Mouse (Mus musculus) urinary bladder, postnatal 25 days (tissue): Measurements from ENCODE around the gene Cyp4f18.
"Not testable (repeated sequence)": the region's sequence is repeated elsewhere in the genome, so short reads cannot be mapped to it uniquely, and the experiment has no call there.

Experiments used
- DNase-seq: peaks from one replicate; pipeline ENCODE4 v3.0.0; 2022; ENCODE audit warnings: low spot score

Cyp4f18 gene

GRCm38 (mm10) chr8:71974211-71974610 lies 35.2 kb downstream of the Cyp4f18 start:
- no peak for DNase-seq

DNA sequence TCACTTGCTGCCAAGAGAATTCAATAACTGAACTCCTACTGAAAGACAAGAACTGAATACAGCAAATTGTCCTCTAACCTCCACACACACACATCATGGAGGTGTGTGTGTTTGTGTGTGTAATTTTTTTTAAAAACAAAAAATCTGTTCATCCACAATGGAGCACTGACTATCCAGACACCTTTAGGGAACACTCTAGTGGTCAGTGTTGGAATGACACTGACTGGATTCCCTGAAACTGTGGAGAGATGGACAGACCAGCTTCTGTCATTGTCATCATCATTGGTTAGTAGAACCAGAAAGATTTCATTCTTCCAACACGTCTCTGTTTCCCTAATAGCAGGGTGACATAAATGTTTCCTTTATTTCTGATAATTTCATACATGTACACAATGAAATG lies 37.5 kb downstream of the Cyp4f18 start:
- no peak for DNase-seq

DNA sequence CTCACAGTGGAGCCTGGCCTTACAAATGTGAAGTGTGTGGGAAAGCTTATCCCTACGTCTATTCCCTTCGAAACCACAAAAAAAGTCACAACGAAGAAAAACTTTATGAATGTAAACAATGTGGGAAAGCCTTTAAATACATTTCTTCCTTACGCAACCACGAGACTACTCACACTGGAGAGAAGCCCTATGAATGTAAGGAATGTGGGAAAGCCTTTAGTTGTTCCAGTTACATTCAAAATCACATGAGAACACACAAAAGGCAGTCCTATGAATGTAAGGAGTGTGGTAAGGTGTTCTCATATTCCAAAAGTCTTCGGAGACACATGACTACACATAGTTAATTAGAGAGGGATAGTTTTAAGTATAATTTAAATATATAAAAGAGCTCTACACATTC lies 40.8 kb downstream of the Cyp4f18 start:
- no peak for DNase-seq

DNA sequence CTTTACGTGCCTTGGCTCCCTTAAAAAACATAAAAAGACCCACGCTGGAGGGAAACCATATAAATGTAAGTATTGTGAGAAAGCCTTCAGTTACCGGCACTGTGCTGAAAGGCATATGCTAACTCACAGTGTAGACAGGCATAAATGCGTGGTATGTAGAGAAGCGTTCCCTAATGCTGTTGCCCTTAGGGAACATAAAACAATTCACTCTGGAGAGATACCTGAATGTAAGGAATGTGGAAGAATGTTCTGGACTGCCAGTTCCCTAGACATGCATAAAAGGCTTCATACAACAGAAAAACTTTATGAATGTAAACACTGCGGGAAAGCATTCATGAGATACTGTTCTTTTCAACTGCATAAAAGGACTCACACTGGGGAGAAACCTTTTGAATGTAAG lies 41.3 kb downstream of the Cyp4f18 start:
- DNase-seq = no peak

DNA sequence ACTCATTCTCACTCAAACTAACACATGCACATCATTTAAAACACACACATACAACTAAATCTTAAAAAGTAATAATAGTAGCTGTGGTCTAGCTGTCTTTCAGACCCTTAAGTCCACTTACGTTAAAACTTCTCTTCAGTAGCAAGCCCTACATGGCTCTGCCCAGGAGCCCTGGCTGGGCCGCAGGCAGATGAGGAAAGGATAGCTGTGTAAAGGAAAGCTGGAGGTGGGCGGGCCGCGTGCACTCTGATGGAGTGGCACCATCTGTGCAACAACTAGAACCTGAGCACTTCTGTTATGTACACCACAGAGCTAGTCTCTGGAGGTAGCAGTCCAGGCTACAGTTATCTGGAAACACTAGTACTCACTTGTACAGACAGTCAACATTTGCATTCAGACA lies 42.2 kb downstream of the Cyp4f18 start:
- no peak for DNase-seq

GRCm38 (mm10) chr8:71966411-71966810 lies 43.0 kb downstream of the Cyp4f18 start:
- no peak for DNase-seq

GRCm38 (mm10) chr8:71965166-71965565 lies 44.3 kb downstream of the Cyp4f18 start:
- DNase-seq = no peak

DNA sequence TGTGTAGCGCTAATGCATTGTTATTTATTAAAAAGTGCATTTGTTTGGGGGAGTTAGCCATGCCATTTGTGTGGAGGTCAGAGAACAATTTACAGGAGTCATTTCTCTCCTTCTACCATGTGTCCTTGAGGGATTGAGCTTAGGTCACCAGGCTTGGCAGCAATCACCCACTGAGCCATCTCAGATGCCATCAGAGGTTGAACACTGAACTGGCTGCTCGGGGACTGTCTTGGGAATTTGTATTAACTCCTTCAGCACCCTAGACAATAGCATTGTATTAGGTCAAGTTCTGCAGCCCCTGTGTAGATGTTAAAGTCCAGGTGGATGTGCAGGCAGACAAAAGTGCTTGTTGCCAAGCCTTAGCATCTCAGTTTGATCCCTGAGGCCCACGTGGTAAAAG lies 45.4 kb downstream of the Cyp4f18 start:
- no peak for DNase-seq

DNA sequence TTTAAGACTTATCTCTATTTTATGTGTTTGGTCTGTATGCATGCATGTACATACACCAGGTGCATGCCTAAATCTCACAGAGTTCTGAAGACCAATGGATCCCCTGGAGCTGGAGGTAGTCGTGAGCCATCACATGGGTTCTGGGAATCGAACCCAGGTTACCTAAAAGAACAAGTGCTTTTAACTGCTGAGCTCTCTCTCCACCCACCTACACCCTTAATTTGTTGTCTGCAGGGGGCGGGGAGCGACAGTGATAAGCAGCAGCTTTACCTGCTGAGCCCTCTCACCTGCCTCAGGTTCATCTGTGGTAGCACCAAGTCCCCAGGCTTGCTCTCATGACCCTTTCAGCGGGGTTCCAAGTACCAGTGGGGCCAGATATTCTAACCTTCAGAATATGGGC lies 47.6 kb downstream of the Cyp4f18 start:
- DNase-seq = no peak

- DNase-seq = no peak
Measured at GRCm38 (mm10) chr8:71960483-71960882, 48.9 kb downstream of the Cyp4f18 start.

DNA sequence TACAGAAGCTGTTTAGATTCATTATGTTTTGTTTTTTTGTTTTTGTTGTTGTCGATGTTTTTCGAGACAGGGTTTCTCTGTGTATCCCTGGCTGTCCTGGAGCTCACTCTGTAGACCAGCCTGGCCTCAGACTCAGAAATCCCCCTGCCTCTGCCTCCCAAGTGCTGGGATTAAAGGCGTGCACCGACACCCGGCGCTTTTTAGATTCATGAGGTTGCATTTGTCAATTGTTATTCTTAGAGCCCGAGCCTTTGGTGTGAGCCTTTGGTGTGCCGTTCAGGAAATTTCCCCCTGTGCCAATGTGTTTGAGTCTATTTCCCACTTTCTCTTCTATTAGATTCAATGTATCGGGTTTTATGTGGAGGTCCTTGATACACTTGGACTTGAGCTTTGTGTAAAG lies 54.8 kb downstream of the Cyp4f18 start:
- DNase-seq = no peak

GRCm38 (mm10) chr8:71952961-71953700 lies 56.3 kb downstream of the Cyp4f18 start:
- not testable (repeated sequence) for DNase-seq

DNA sequence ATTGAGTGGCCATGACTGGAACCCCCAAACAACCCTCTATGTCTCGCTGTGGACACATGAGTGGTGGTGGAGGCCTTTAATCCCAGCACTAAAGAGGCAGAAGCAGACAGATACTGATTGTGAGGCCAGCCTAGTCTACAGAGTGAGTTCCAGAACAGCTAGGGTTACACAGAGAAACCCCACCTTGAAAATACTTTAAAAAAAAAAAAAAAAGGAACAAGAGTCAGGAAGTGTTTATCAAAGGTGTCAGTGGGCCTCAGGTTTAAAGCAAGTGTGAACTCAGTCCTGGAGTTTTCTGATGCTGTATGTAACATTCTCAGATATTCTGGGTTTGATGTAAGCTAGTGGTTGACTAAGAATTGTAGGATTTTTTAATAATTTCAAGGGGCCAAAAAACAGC lies 56.9 kb downstream of the Cyp4f18 start:
- DNase-seq = no peak

GRCm38 (mm10) chr8:71951436-71952161 lies 57.8 kb downstream of the Cyp4f18 start:
- no peak for DNase-seq

GRCm38 (mm10) chr8:71950482-71951221 lies 58.8 kb downstream of the Cyp4f18 start, which contains the start of gene Zfp961:
TSS of gene Zfp961 (plus strand) at chr8:71951038.
- peak; percentile 97 for DNase-seq

DNA sequence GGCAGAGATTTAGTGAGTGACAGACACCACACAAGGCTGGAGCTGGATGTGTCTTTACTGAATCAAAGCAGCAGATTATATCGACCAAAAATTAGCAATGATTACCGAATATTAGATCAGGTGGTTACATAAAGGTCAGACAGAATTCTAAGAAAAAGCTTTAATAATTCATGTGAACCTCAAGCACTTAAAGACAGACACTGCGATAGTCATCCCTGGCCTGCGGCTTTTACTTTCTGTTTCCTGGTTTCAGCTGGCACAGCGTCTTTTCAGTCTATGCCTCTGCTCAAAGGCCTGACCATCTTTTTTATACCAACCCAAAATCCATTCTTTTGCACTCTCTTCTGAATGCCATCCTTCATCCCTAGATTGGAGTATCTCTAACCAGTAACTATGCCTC lies 60.8 kb downstream of the Cyp4f18 start:
- DNase-seq = no peak

GRCm38 (mm10) chr8:71941776-71942175 lies 67.7 kb downstream of the Cyp4f18 start:
- DNase-seq = no peak

DNA sequence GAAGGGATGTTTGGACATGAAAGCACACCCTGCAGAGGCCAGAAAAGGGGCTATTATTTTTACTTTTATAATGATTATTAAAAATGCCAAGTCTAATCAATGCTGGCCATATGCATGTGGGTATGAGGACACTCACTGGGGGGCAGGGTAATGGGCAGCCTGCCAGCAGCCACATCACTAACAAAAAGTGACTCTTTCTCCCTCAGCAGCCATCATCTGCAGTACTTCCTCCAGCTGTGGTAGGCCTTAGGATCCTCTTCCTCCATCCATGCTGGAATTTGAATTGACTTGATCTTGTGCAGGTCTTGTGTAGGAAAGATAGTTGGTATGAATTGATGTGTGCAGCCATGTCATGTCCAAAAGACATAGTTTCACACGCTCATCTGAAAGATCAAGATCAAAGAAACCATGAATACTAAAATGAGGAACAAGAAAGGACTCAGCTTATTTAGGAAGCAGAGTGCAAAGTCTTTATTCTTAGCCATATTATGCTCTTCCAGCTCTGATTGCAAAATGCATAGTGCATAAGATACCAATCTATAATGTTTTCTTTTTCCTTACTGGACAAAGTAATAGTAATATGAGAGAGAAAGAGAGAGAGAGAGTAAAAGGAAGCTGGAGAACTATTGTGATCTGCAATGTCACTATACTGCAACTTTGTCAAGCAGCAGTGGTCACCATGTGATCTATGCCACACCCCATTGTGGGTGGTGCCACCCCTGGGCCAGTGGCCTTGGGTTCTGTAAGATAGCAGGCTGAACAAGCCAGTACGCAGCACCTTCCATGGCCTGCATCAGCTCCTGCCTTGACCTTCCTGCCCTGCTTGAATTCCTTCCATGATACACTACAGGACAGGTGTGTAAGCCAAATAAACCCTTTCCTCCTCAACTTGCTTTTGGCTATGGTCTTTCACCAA lies 68.9 kb downstream of the Cyp4f18 start:
- no peak for DNase-seq
